Mouse (Mus musculus) megakaryocyte-erythroid progenitor cell, adult 5-6 weeks (primary cell): ENCODE data around the gene Gemin7. TPM values are rescaled to one million over a fixed set of nuclear protein-coding genes. Genes with fewer than 3 reads are reported as not detected.

Source experiments
- ATAC-seq: replicated peaks from 2 replicates; pipeline ENCODE4 v1.8.0; 2016; ENCODE audit warnings: mild to moderate bottlenecking, inconsistent platforms; ENCODE audit not compliant: severe bottlenecking, poor library complexity, low FRiP score, low TSS enrichment
- total RNA-seq, 2 experiments: library from RNA; stranded (forward) in 1 of 2; stranded (reverse) in 1 of 2; fragments of 200-1000, 215-1000 nt in 1 of 2; fragments of >200 nt in 1 of 2; fragmentation: Nextera tagmentation in 1 of 2; gene quantifications; 2 replicates each; pipeline ENCODE4 v1.2.3; 2014 to 2017

Gemin7 gene
- total RNA-seq, 2 experiments from 2014 or later = 24.1 to 70.0 TPM

- no peak for ATAC-seq
These were observed 23.2 kb downstream of the Gemin7 start for GRCm38 (mm10) chr7:19554168-19554567.

GRCm38 (mm10) chr7:19552443-19552842, 25.0 kb downstream of the Gemin7 start:
- ATAC-seq = no peak

- ATAC-seq = no peak
These were observed 25.8 kb downstream of the Gemin7 start for GRCm38 (mm10) chr7:19551634-19552033.

GRCm38 (mm10) chr7:19549394-19549793, 28.0 kb downstream of the Gemin7 start:
- no peak for ATAC-seq

- ATAC-seq = no peak
These were observed 29.9 kb downstream of the Gemin7 start for GRCm38 (mm10) chr7:19547344-19547969.

GRCm38 (mm10) chr7:19546007-19546406, 31.4 kb downstream of the Gemin7 start:
- ATAC-seq = no peak

- peak; percentile 51; the same call in 1 of the 2 replicates for ATAC-seq
These were observed 33.8 kb downstream of the Gemin7 start for GRCm38 (mm10) chr7:19543584-19543983.

GRCm38 (mm10) chr7:19542155-19542691, 35.2 kb downstream of the Gemin7 start:
- ATAC-seq = peak; percentile 21; the same call in 1 of the 2 replicates

GRCm38 (mm10) chr7:19541681-19542154, 35.7 kb downstream of the Gemin7 start:
- no peak for ATAC-seq

- ATAC-seq = no peak
These were observed 36.4 kb downstream of the Gemin7 start for GRCm38 (mm10) chr7:19540771-19541566.

GRCm38 (mm10) chr7:19534676-19535075, 42.7 kb downstream of the Gemin7 start:
- ATAC-seq = no peak

- ATAC-seq = no peak
These were observed 45.2 kb downstream of the Gemin7 start for GRCm38 (mm10) chr7:19532240-19532639.

GRCm38 (mm10) chr7:19531077-19531476, 46.3 kb downstream of the Gemin7 start:
- ATAC-seq = peak; percentile 42

- peak; percentile 11; the same call in 1 of the 2 replicates for ATAC-seq
These were observed 52.3 kb downstream of the Gemin7 start for GRCm38 (mm10) chr7:19525105-19525481.

- ATAC-seq = no peak
These were observed 52.8 kb downstream of the Gemin7 start for GRCm38 (mm10) chr7:19524420-19525104.

GRCm38 (mm10) chr7:19523757-19524419, 53.5 kb downstream of the Gemin7 start:
- peak; percentile 21; the same call in 1 of the 2 replicates for ATAC-seq

GRCm38 (mm10) chr7:19523017-19523756, 54.2 kb downstream of the Gemin7 start:
- no peak for ATAC-seq

GRCm38 (mm10) chr7:19520032-19520431, 57.4 kb downstream of the Gemin7 start:
- peak; percentile 37; the same call in 1 of the 2 replicates for ATAC-seq
